Mouse (Mus musculus) small intestine, adult 2 months (tissue): ENCODE results near the gene Taco1. TPM values are rescaled to one million over a fixed set of nuclear protein-coding genes. Genes with fewer than 3 reads are reported as not detected.
"Not testable (repeated sequence)": the region's sequence is repeated elsewhere in the genome, so short reads cannot be mapped to it uniquely, and the experiment has no call there.

ENCODE experiments used
- H3K27ac ChIP-seq: fragments of 200-500 bp; 2 replicates; pipeline ENCODE4 v1.5.1; 2012; ENCODE audit warnings: low read depth, low read length, control low read depth, inconsistent platforms; ENCODE audit not compliant: insufficient read depth
- H3K27me3 ChIP-seq: fragments of 200-500 bp; 2 replicates; pipeline ENCODE4 v1.6.1; 2012; ENCODE audit warnings: mild to moderate bottlenecking, moderate library complexity, low read length, inconsistent platforms; ENCODE audit not compliant: control insufficient read depth, insufficient read depth
- H3K36me3 ChIP-seq: fragments of 200-500 bp; 2 replicates; pipeline ENCODE4 v1.6.1; 2012; ENCODE audit warnings: mild to moderate bottlenecking, low read length, control low read depth, inconsistent platforms; ENCODE audit not compliant: control insufficient read depth, insufficient read depth
- H3K4me1 ChIP-seq: fragments of 200-500 bp; 2 replicates; pipeline ENCODE4 v1.6.1; 2012; ENCODE audit warnings: low read length, inconsistent platforms, mixed read lengths; ENCODE audit not compliant: control insufficient read depth, insufficient read depth, insufficient read length
- H3K4me3 ChIP-seq: fragments of 200-500 bp; 2 replicates; pipeline ENCODE4 v1.5.1; 2012; ENCODE audit warnings: low read depth, mild to moderate bottlenecking, control low read depth, inconsistent platforms, low read length, moderate library complexity
- CTCF ChIP-seq: fragments of 200-500 bp; IDR thresholded peaks from 2 replicates; pipeline ENCODE4 v1.5.1; 2012; ENCODE audit warnings: low read depth, mild to moderate bottlenecking, control low read depth, inconsistent platforms, low read length, moderate library complexity, mixed read lengths; ENCODE audit not compliant: insufficient replicate concordance, insufficient read length; ENCODE audit errors: extremely low read depth
- POLR2A ChIP-seq: fragments of 200-500 bp; IDR thresholded peaks from 2 replicates; pipeline ENCODE4 v1.6.1; 2012; ENCODE audit warnings: low read depth, mild to moderate bottlenecking, control low read depth, inconsistent platforms, low read length, moderate library complexity
- WGBS: fragments of 180-500 bp; shearing (Covaris S2); methylation state at CpG from one replicate; pipeline ENCODE4 v1.1.7; 2018; 5-methylcytosine and 5-hydroxymethylcytosine counted together
- polyA plus RNA-seq: library from polyadenylated mRNA; depleted of rRNA; stranded (reverse); fragments of >200 nt; gene quantifications from 2 replicates; pipeline ENCODE4 v1.2.3, GENCODE M21; 2012; rRNA removed

The Taco1 gene
- 8.3 TPM in 2 replicates for polyA plus RNA-seq

GRCm38 (mm10) chr11:106065923-106066571 lies at the start of gene Taco1:
TSS of gene Taco1 (plus strand) at chr11:106066061.
- no peaks in the 10 kb centered on the region for H3K36me3 ChIP-seq
- WGBS, result under 1% methylated on average over 49 of the region's 49 CpGs
- H3K4me1 ChIP-seq, result peaks cover 4% of the 10 kb centered on the region; the same call in 1 of the 2 replicates
- TF ChIP-seq CTCF, result peak; percentile 34; the same call in 1 of the 2 replicates
- peak; percentile 89 for TF ChIP-seq POLR2A
- H3K27me3 ChIP-seq, result no peaks in the 10 kb centered on the region
- H3K4me3 ChIP-seq, result peak within 1 kb of the TSS; percentile 93
- H3K27ac ChIP-seq, result peak within 1 kb of the TSS; percentile 90

GRCm38 (mm10) chr11:106016440-106016839 lies 49.4 kb upstream of the Taco1 start:
- 65% methylated on average over 5 of the region's 5 CpGs for WGBS
- no peak overlapping the region for H3K4me3 ChIP-seq
- no peaks in the 10 kb centered on the region for H3K36me3 ChIP-seq
- peaks cover 6% of the 10 kb centered on the region for H3K4me1 ChIP-seq
- no peak overlapping the region for H3K27ac ChIP-seq
- H3K27me3 ChIP-seq, result peaks cover 8% of the 10 kb centered on the region
- TF ChIP-seq CTCF, result no peak
- TF ChIP-seq POLR2A, result no peak

- peak overlapping the region; percentile 27 for H3K4me3 ChIP-seq
- H3K27ac ChIP-seq, result no peak overlapping the region
- TF ChIP-seq POLR2A, result no peak
- no peak for TF ChIP-seq CTCF
- 1% methylated on average over 50 of the region's 50 CpGs for WGBS
- peaks cover 8% of the 10 kb centered on the region for H3K27me3 ChIP-seq
- peaks cover 6% of the 10 kb centered on the region for H3K4me1 ChIP-seq
- no peaks in the 10 kb centered on the region for H3K36me3 ChIP-seq
These were observed 45.7 kb upstream of the Taco1 start for GRCm38 (mm10) chr11:106020051-106020763.

GRCm38 (mm10) chr11:106025774-106026173 lies 40.1 kb upstream of the Taco1 start:
- Histone ChIP-seq H3K4me1 (peaks cover 4% of the 10 kb centered on the region; the same call in 1 of the 2 replicates), H3K27me3 (no peaks in the 10 kb centered on the region; the same call in 1 of the 2 replicates), H3K27ac (no peak overlapping the region), H3K4me3 (no peak overlapping the region), H3K36me3 (no peaks in the 10 kb centered on the region)
- TF ChIP-seq POLR2A, result no peak
- no peak for TF ChIP-seq CTCF
- WGBS, result 36% methylated on average over 3 of the region's 3 CpGs

DNA sequence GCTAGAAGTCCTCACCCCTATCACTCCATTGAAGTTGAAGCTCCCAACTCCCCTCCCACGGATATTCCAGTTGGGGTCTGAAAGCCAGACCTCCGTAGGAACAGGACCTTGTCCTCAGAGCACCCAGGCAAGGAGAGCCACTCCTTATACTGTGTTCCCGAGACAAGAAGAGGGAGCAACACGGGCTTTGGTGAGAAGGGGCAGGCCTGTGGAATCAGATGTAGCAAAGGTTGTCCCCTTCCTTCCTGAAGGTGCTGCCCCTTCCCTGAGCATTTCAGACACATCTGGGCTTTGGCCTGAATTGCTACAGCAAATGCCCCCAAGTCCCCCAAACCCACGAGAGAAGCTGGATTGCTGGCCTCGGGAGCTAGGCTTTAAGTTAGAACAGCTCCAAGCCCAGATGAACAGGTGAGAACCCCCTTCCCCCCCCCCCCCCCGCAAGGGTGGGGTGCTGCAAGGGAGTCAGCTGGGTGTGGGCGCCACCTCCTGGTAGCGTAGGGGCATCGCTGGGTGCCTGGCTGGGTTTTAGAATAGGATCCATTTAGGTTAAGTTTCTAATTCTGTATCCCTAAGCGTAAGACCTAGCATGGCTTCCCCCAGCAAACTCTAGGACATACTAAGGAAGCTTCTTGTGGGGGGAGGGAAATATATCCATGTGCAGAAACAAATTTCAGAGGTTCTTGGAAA lies 39.3 kb upstream of the Taco1 start:
- Histone ChIP-seq H3K4me1 (peaks cover 4% of the 10 kb centered on the region; the same call in 1 of the 2 replicates), H3K36me3 (no peaks in the 10 kb centered on the region), H3K27me3 (no peaks in the 10 kb centered on the region), H3K27ac (no peak overlapping the region), H3K4me3 (no peak overlapping the region)
- WGBS, result 17% methylated on average over 11 of the region's 11 CpGs
- TF ChIP-seq POLR2A (no peak), CTCF (peak; percentile 79)

- peaks cover 4% of the 10 kb centered on the region; the same call in 1 of the 2 replicates for H3K4me1 ChIP-seq
- H3K4me3 ChIP-seq, result no peak overlapping the region
- H3K27ac ChIP-seq, result no peak overlapping the region
- no peaks in the 10 kb centered on the region for H3K27me3 ChIP-seq
- 93% methylated on average over 5 of the region's 5 CpGs for WGBS
- H3K36me3 ChIP-seq, result no peaks in the 10 kb centered on the region
- TF ChIP-seq CTCF (no peak), POLR2A (no peak)
These were observed 38.3 kb upstream of the Taco1 start for GRCm38 (mm10) chr11:106027607-106028006.

GRCm38 (mm10) chr11:106032074-106032473 lies 33.8 kb upstream of the Taco1 start:
- H3K27ac ChIP-seq, result peak overlapping the region; percentile 67
- H3K27me3 ChIP-seq, H3K36me3 ChIP-seq, H3K4me1 ChIP-seq: not testable (repeated sequence)
- H3K4me3 ChIP-seq, result peak overlapping the region; percentile 57
- 27% methylated on average over 14 of the region's 25 CpGs for WGBS
